In genomic region chr5:85832556-85832955, GRCm38 (mm10) we compare ENCODE assay signal across 27 mouse cellular contexts.
A peak's percentile ranks its signal among the peaks of the same experiment; 100 is the strongest.
DNase-seq lines count a peak whose midpoint lies in the region; ATAC-seq and TF ChIP-seq lines count a peak whose summit lies in the region.
"Had no signal": no experiment of that assay in that cellular context is flagged by ENCODE, and none has a peak within 500 bp of the region (broad histone marks: within the 10 kb centered on the region; RNA-seq: fewer than 3 reads in every experiment).

No protein-coding gene starts in this region.

- no peaks in the 10 kb centered on the region for H3K27me3 ChIP-seq in midbrain, embryonic 14.5 days (ENCODE audit: control insufficient read depth, insufficient read depth, low read length)
- H3K27me3 ChIP-seq: embryonic facial prominence, embryonic 13.5 days; forebrain, embryonic 12.5 days; hindbrain, embryonic 12.5 days; hindbrain, embryonic 15.5 days; Patski had no signal

- no peak for TF ChIP-seq CTCF in layer of hippocampus, adult 2 months (conservative IDR thresholded peaks at IDR 0.05)

- H3K9me3 ChIP-seq in midbrain, embryonic 14.5 days (ENCODE audit: control insufficient read depth, low read length), result no peaks in the 10 kb centered on the region
- H3K9me3 ChIP-seq: embryonic facial prominence, embryonic 10.5 days; embryonic facial prominence, embryonic 13.5 days; forebrain, embryonic 12.5 days; hindbrain, embryonic 12.5 days; hindbrain, embryonic 15.5 days had no signal

- no peak overlapping the region for H3K4me3 ChIP-seq in layer of hippocampus, adult 2 months
- H3K4me3 ChIP-seq in midbrain, embryonic 14.5 days (replicated peaks; ENCODE audit: low read depth, low read length), result no peak overlapping the region
- H3K4me3 ChIP-seq: embryonic facial prominence, embryonic 10.5 days; embryonic facial prominence, embryonic 13.5 days; erythroblast, embryonic 14.5 days; forebrain, embryonic 12.5 days; gastrocnemius, adult 2 months; hindbrain, embryonic 12.5 days; hindbrain, embryonic 15.5 days had no signal

- no peaks in the 10 kb centered on the region for H3K36me3 ChIP-seq in midbrain, embryonic 14.5 days (ENCODE audit: control insufficient read depth, insufficient read depth, low read length)
- H3K36me3 ChIP-seq: embryonic facial prominence, embryonic 10.5 days; embryonic facial prominence, embryonic 13.5 days; forebrain, embryonic 12.5 days; hindbrain, embryonic 12.5 days; hindbrain, embryonic 15.5 days had no signal

- H3K4me1 ChIP-seq in midbrain, embryonic 14.5 days (ENCODE audit: control insufficient read depth, insufficient read depth, low read length), result no peaks in the 10 kb centered on the region
- H3K4me1 ChIP-seq: embryonic facial prominence, embryonic 10.5 days; embryonic facial prominence, embryonic 13.5 days; forebrain, embryonic 12.5 days; hindbrain, embryonic 12.5 days; hindbrain, embryonic 15.5 days had no signal

- H3K27ac ChIP-seq in layer of hippocampus, adult 2 months, result no peak overlapping the region
- H3K27ac ChIP-seq in midbrain, embryonic 14.5 days (replicated peaks; ENCODE audit: low read depth, low read length), result no peak overlapping the region
- H3K27ac ChIP-seq: embryonic facial prominence, embryonic 10.5 days; embryonic facial prominence, embryonic 13.5 days; forebrain, embryonic 12.5 days; gastrocnemius, adult 2 months; hindbrain, embryonic 12.5 days; hindbrain, embryonic 15.5 days had no signal

- no peak overlapping the region for H3K4me2 ChIP-seq in midbrain, embryonic 14.5 days (ENCODE audit: low read length)
- H3K4me2 ChIP-seq: embryonic facial prominence, embryonic 13.5 days; forebrain, embryonic 12.5 days; heart, embryonic 11.5 days; hindbrain, embryonic 12.5 days; hindbrain, embryonic 15.5 days had no signal

- peak; percentile 6 for DNase-seq in layer of hippocampus, adult 11-12 months (ENCODE audit: low spot score)
- no peak for DNase-seq in layer of hippocampus, postnatal 10 days (ENCODE audit: low spot score in 2 of 2)
- peak; percentile 3 for DNase-seq in brain, adult 2 months (ENCODE audit: low read depth, low spot score)
- peak; percentile 26 for DNase-seq in layer of hippocampus, adult 2 months (ENCODE audit: low spot score in 2 of 2)
- DNase-seq in telencephalon, adult 2 months (ENCODE audit: low read depth, low spot score), result peak; percentile 8
- DNase-seq in midbrain, embryonic 14.5 days, result no peak
- DNase-seq: adrenal gland, adult 2 months; adrenal gland, postnatal 14 days; cerebellum, adult 11 months; cerebellum, adult 8-10 months; cerebellum, postnatal 10 days; cerebellum, postnatal 36 days; embryo, embryonic 11 days; gastrocnemius, adult 2 months; gastrocnemius, postnatal 14 days; heart, adult 11 months had no signal

- ATAC-seq in activated CD4-positive, CD25-positive, alpha-beta regulatory T cell, adult 4 months, result no peak
- no peak for ATAC-seq in midbrain, embryonic 14.5 days (ENCODE audit: low FRiP score, low TSS enrichment)
- ATAC-seq: CD4-positive, CD25-positive, alpha-beta regulatory T cell, adult 4 months; forebrain, embryonic 16.5 days; Patski had no signal

- no peak overlapping the region for H3K9ac ChIP-seq in midbrain, embryonic 14.5 days (replicated peaks; ENCODE audit: low read length)
- H3K9ac ChIP-seq: embryonic facial prominence, embryonic 13.5 days; forebrain, embryonic 12.5 days; hindbrain, embryonic 12.5 days; hindbrain, embryonic 15.5 days had no signal

- 95% methylated on average over 2 of the region's 2 CpGs for WGBS in midbrain, embryonic 14.5 days

Comparison
In these comparisons a context has a peak if more than half of its experiments do, and no peak if none do; other contexts are left out.
1. DNase-seq: peak in layer of hippocampus, adult 11-12 months (single experiment), brain, adult 2 months (single experiment), layer of hippocampus, adult 2 months (2 of 2) and telencephalon, adult 2 months (single experiment); none in layer of hippocampus, postnatal 10 days (0 of 2) and midbrain, embryonic 14.5 days (single experiment).